Mouse (Mus musculus) forebrain, embryonic 14.5 days (tissue): ENCODE measurements around the gene Focad. TPM values are rescaled to one million over a fixed set of nuclear protein-coding genes. Genes with fewer than 3 reads are reported as not detected.

Experiments used
- ATAC-seq: fragments of 200-750 bp; cut with Nextera tagmentation; 2 replicates; pipeline ENCODE4 v1.8.0; 2017; ENCODE audit warnings: mild to moderate bottlenecking, moderate library complexity
- DNase-seq: peaks from one replicate; pipeline ENCODE4 v3.0.0-alpha.2; 2015; ENCODE audit warnings: low spot score
- H3K27ac ChIP-seq: fragments of 300-500 bp; sonication (generic); 2 replicates; pipeline ENCODE4 v1.5.1; 2014; ENCODE audit warnings: low read depth, mild to moderate bottlenecking, control low read depth, low read length, moderate library complexity
- H3K27me3 ChIP-seq: fragments of 300-500 bp; sonication (generic); replicated peaks from 2 replicates; pipeline ENCODE4 v1.6.1; 2014; ENCODE audit warnings: low read length, control low read depth, mixed read lengths; ENCODE audit not compliant: control insufficient read depth, insufficient read depth
- H3K36me3 ChIP-seq: fragments of 300-500 bp; sonication (generic); 2 replicates; pipeline ENCODE4 v1.6.1; 2014; ENCODE audit warnings: low read length, control low read depth; ENCODE audit not compliant: control insufficient read depth, insufficient read depth
- H3K4me1 ChIP-seq: fragments of 300-500 bp; sonication (generic); 2 replicates; pipeline ENCODE4 v1.6.1; 2014; ENCODE audit warnings: antibody characterized with exemption, low read length, control low read depth; ENCODE audit not compliant: control insufficient read depth, insufficient read depth
- H3K4me2 ChIP-seq: fragments of 300-500 bp; sonication (generic); 2 replicates; pipeline ENCODE4 v1.6.1; 2014; ENCODE audit warnings: mild to moderate bottlenecking, control low read depth, low read length
- H3K4me3 ChIP-seq: fragments of 300-500 bp; sonication (generic); 2 replicates; pipeline ENCODE4 v1.5.1; 2014; ENCODE audit warnings: low read depth, low read length, control low read depth
- H3K9ac ChIP-seq: fragments of 300-500 bp; sonication (generic); 2 replicates; pipeline ENCODE4 v1.6.1; 2014; ENCODE audit warnings: mild to moderate bottlenecking, low read length, control low read depth, moderate library complexity
- H3K9me3 ChIP-seq: fragments of 300-500 bp; sonication (generic); replicated peaks from 2 replicates; pipeline ENCODE4 v1.6.1; 2016; ENCODE audit warnings: low read length, control low read depth, mixed read lengths; ENCODE audit not compliant: control insufficient read depth
- WGBS: fragments of 180-500 bp; shearing (Covaris S2); extraction: QIAGEN DNeasy Blood & Tissue Kit; methylation state at CpG from one replicate; pipeline ENCODE4 v1.1.7; 2014; 5-methylcytosine and 5-hydroxymethylcytosine counted together
- polyA plus RNA-seq: library from polyadenylated mRNA; unstranded; fragments of >200 nt; fragmentation: Nextera tagmentation; extraction: Ambion mirVana; gene quantifications from 2 replicates; pipeline ENCODE4 v1.2.1, GENCODE M21; 2014

The Focad gene
- polyA plus RNA-seq, 1 experiment from 2014 or later, result 20.1 TPM

- 77% methylated on average over 9 of the region's 9 CpGs for WGBS
Measured at GRCm38 (mm10) chr4:88400302-88400991, 306.0 kb downstream of the Focad start.

GRCm38 (mm10) chr4:88400992-88401313 lies 306.5 kb downstream of the Focad start:
- ATAC-seq (no peak), DNase-seq (no peak)
- Histone ChIP-seq H3K9me3 (no peaks in the 10 kb centered on the region), H3K4me1 (no peaks in the 10 kb centered on the region), H3K4me2 (no peak overlapping the region), H3K27ac (no peak overlapping the region), H3K36me3 (peaks cover 4% of the 10 kb centered on the region; the same call in 1 of the 2 replicates), H3K27me3 (no peaks in the 10 kb centered on the region), H3K9ac (no peak overlapping the region), H3K4me3 (no peak overlapping the region)
- 93% methylated on average over 7 of the region's 7 CpGs for WGBS

More at GRCm38 (mm10) chr4:88400302-88400991, 306.0 kb downstream of the Focad start:
- DNase-seq (no peak), ATAC-seq (no peak)
- no peak overlapping the region for H3K4me3 ChIP-seq
- H3K27ac ChIP-seq, result no peak overlapping the region
- no peak overlapping the region for H3K4me2 ChIP-seq
- no peaks in the 10 kb centered on the region for H3K4me1 ChIP-seq
- no peaks in the 10 kb centered on the region for H3K27me3 ChIP-seq
- no peaks in the 10 kb centered on the region for H3K9me3 ChIP-seq
- H3K36me3 ChIP-seq, result peaks cover 4% of the 10 kb centered on the region; the same call in 1 of the 2 replicates
- H3K9ac ChIP-seq, result no peak overlapping the region

GRCm38 (mm10) chr4:88402884-88403283 lies 308.5 kb downstream of the Focad start:
- Histone ChIP-seq H3K4me3 (no peak overlapping the region), H3K27ac (no peak overlapping the region), H3K9ac (no peak overlapping the region), H3K27me3 (no peaks in the 10 kb centered on the region), H3K4me2 (no peak overlapping the region), H3K36me3 (peaks cover 4% of the 10 kb centered on the region; the same call in 1 of the 2 replicates), H3K4me1 (peaks cover 5% of the 10 kb centered on the region; the same call in 1 of the 2 replicates), H3K9me3 (no peaks in the 10 kb centered on the region)
- ATAC-seq (no peak), DNase-seq (no peak)
- WGBS, result 92% methylated on average over 6 of the region's 6 CpGs

- WGBS, result 61% methylated on average over 4 of the region's 4 CpGs
- no peaks in the 10 kb centered on the region for H3K9me3 ChIP-seq
Measured at GRCm38 (mm10) chr4:88406887-88407696, 312.7 kb downstream of the Focad start.

GRCm38 (mm10) chr4:88409279-88409678 lies 314.9 kb downstream of the Focad start:
- no peak overlapping the region for H3K4me2 ChIP-seq
- DNase-seq (no peak), ATAC-seq (no peak)
- 97% methylated on average over 4 of the region's 4 CpGs for WGBS
- no peaks in the 10 kb centered on the region for H3K27me3 ChIP-seq
- no peak overlapping the region for H3K27ac ChIP-seq
- H3K36me3 ChIP-seq, result 0 out of 2 replicates have a peak, but pooled peaks cover 3% of the 10 kb centered on the region
- no peak overlapping the region for H3K4me3 ChIP-seq
- H3K9ac ChIP-seq, result no peak overlapping the region
- no peaks in the 10 kb centered on the region for H3K9me3 ChIP-seq
- H3K4me1 ChIP-seq, result peaks cover 5% of the 10 kb centered on the region; the same call in 1 of the 2 replicates

More at GRCm38 (mm10) chr4:88406887-88407696, 312.7 kb downstream of the Focad start:
- Histone ChIP-seq H3K36me3 (peaks cover 6% of the 10 kb centered on the region; the same call in 1 of the 2 replicates), H3K27me3 (no peaks in the 10 kb centered on the region), H3K4me2 (no peak overlapping the region), H3K27ac (no peak overlapping the region), H3K4me1 (peaks cover 5% of the 10 kb centered on the region; the same call in 1 of the 2 replicates), H3K9ac (no peak overlapping the region), H3K4me3 (no peak overlapping the region)
- ATAC-seq, result peak; percentile 97
- peak; percentile 88 for DNase-seq

- H3K36me3 ChIP-seq, result 0 out of 2 replicates have a peak, but pooled peaks cover 3% of the 10 kb centered on the region
- peaks cover 3% of the 10 kb centered on the region for H3K4me1 ChIP-seq
- no peak overlapping the region for H3K9ac ChIP-seq
- no peak overlapping the region for H3K4me2 ChIP-seq
- H3K4me3 ChIP-seq, result no peak overlapping the region
- WGBS, result 92% methylated on average over 2 of the region's 2 CpGs
- no peaks in the 10 kb centered on the region for H3K9me3 ChIP-seq
- ATAC-seq (no peak), DNase-seq (no peak)
- H3K27me3 ChIP-seq, result no peaks in the 10 kb centered on the region
- H3K27ac ChIP-seq, result no peak overlapping the region
Measured at GRCm38 (mm10) chr4:88412331-88412730, 317.9 kb downstream of the Focad start.

- Histone ChIP-seq H3K4me1 (peaks cover 3% of the 10 kb centered on the region), H3K27me3 (no peaks in the 10 kb centered on the region), H3K4me3 (no peak overlapping the region), H3K27ac (no peak overlapping the region), H3K9ac (no peak overlapping the region), H3K4me2 (no peak overlapping the region), H3K36me3 (0 out of 2 replicates have a peak, but pooled peaks cover 3% of the 10 kb centered on the region), H3K9me3 (no peaks in the 10 kb centered on the region)
- ATAC-seq (no peak), DNase-seq (no peak)
- WGBS, result 33% methylated on average over 2 of the region's 2 CpGs
Measured at GRCm38 (mm10) chr4:88415017-88415416, 320.6 kb downstream of the Focad start.

GRCm38 (mm10) chr4:88419378-88419777 lies 324.9 kb downstream of the Focad start:
- H3K36me3 ChIP-seq, result no peaks in the 10 kb centered on the region
- H3K4me1 ChIP-seq, result peaks cover 3% of the 10 kb centered on the region
- no peaks in the 10 kb centered on the region for H3K9me3 ChIP-seq
- no peak for DNase-seq
- ATAC-seq, result no peak
- H3K27ac ChIP-seq, result no peak overlapping the region
- no peak overlapping the region for H3K4me3 ChIP-seq
- H3K27me3 ChIP-seq, result no peaks in the 10 kb centered on the region
- no peak overlapping the region for H3K4me2 ChIP-seq
- 92% methylated on average over 5 of the region's 5 CpGs for WGBS
- no peak overlapping the region for H3K9ac ChIP-seq

GRCm38 (mm10) chr4:88424563-88424962 lies 330.1 kb downstream of the Focad start:
- Histone ChIP-seq H3K27ac (no peak overlapping the region), H3K36me3 (no peaks in the 10 kb centered on the region), H3K27me3 (no peaks in the 10 kb centered on the region), H3K4me2 (no peak overlapping the region), H3K9ac (no peak overlapping the region), H3K4me3 (no peak overlapping the region), H3K9me3 (no peaks in the 10 kb centered on the region), H3K4me1 (no peaks in the 10 kb centered on the region)
- DNase-seq (no peak), ATAC-seq (no peak)
